Mouse (Mus musculus) liver, embryonic 16.5 days (tissue): ENCODE measurements around the gene Sptbn4. TPM values are rescaled to one million over a fixed set of nuclear protein-coding genes. Genes with fewer than 3 reads are reported as not detected.

ENCODE experiments used
- ATAC-seq: fragments of 200-750 bp; cut with Nextera tagmentation; 2 replicates; pipeline ENCODE4 v1.8.0; 2017; ENCODE audit warnings: low read depth, mild to moderate bottlenecking, moderate number of reproducible peaks, moderate library complexity
- H3K27ac ChIP-seq: fragments of 300-500 bp; sonication (generic); 2 replicates; pipeline ENCODE4 v1.5.1; 2014; ENCODE audit warnings: mild to moderate bottlenecking, low read length
- H3K27me3 ChIP-seq: fragments of 300-500 bp; sonication (generic); 2 replicates; pipeline ENCODE4 v1.6.1; 2014; ENCODE audit warnings: low read depth, low read length, mixed read lengths; ENCODE audit not compliant: control insufficient read depth, insufficient read depth
- H3K36me3 ChIP-seq: fragments of 300-500 bp; sonication (generic); 2 replicates; pipeline ENCODE4 v1.6.1; 2014; ENCODE audit warnings: mild to moderate bottlenecking; ENCODE audit not compliant: control insufficient read depth, insufficient read depth
- H3K4me1 ChIP-seq: fragments of 300-500 bp; sonication (generic); 2 replicates; pipeline ENCODE4 v1.6.1; 2014; ENCODE audit warnings: low read depth, low read length, mixed read lengths; ENCODE audit not compliant: control insufficient read depth
- H3K4me2 ChIP-seq: fragments of 300-500 bp; sonication (generic); 2 replicates; pipeline ENCODE4 v1.6.1; 2014; ENCODE audit warnings: low read depth, low read length, mixed read lengths
- H3K4me3 ChIP-seq: fragments of 300-500 bp; sonication (generic); 2 replicates; pipeline ENCODE4 v1.5.1; 2014; ENCODE audit warnings: low read depth, mild to moderate bottlenecking, low read length
- H3K9ac ChIP-seq: fragments of 300-500 bp; sonication (generic); 2 replicates; pipeline ENCODE4 v1.6.1; 2014; ENCODE audit warnings: low read depth, low read length
- H3K9me3 ChIP-seq: fragments of 300-500 bp; sonication (generic); replicated peaks from 2 replicates; pipeline ENCODE4 v1.6.1; 2016; ENCODE audit warnings: low read length; ENCODE audit not compliant: control insufficient read depth
- WGBS: fragments of 180-500 bp; shearing (Covaris S2); extraction: QIAGEN DNeasy Blood & Tissue Kit; methylation state at CpG from one replicate; pipeline ENCODE4 v1.1.7; 2014; ENCODE audit not compliant: insufficient replicate concordance; 5-methylcytosine and 5-hydroxymethylcytosine counted together
- polyA plus RNA-seq: library from polyadenylated mRNA; unstranded; fragments of >200 nt; fragmentation: Nextera tagmentation; extraction: Ambion mirVana; gene quantifications from 2 replicates; pipeline ENCODE4 v1.2.1, GENCODE M21; 2015

Sptbn4 gene
- polyA plus RNA-seq, 1 experiment from 2014 or later, result 0.02 TPM

DNA sequence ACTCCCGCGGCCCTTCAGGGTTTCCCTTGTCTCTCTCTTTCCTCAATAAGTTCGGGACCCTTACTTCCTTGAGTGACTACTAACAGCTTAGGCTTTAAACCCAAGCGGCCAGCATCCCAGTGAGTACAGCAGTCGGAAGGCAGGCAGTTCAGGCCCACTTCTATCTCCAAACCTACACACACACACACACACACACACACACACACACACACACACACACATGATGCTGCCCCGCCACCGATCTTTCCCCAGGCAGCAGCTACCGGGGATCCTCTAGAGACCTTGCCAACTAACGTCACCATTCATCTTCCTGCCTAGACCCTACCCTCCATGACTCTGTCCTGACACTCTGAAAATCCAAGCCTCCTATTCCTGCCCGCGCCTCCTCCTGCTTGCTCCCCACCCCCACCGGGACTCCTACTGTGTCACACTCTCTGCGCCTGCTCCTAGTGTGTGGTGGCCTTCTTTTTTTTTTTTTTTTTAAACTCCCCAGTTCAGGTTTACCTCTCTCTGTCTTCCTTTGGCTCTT, 40.3 kb upstream of the Sptbn4 start:
- H3K9ac ChIP-seq, result peak overlapping the region; percentile 94
- peak overlapping the region; percentile 97 for H3K27ac ChIP-seq
- H3K4me1 ChIP-seq, result peaks cover 60% of the 10 kb centered on the region
- peak overlapping the region; percentile 90 for H3K4me2 ChIP-seq
- no peaks in the 10 kb centered on the region for H3K27me3 ChIP-seq
- 2% methylated on average over 13 of the region's 13 CpGs for WGBS
- peak overlapping the region; percentile 93 for H3K4me3 ChIP-seq
- H3K36me3 ChIP-seq, result peaks cover 10% of the 10 kb centered on the region
- H3K9me3 ChIP-seq, result no peaks in the 10 kb centered on the region
- ATAC-seq, result no peak

DNA sequence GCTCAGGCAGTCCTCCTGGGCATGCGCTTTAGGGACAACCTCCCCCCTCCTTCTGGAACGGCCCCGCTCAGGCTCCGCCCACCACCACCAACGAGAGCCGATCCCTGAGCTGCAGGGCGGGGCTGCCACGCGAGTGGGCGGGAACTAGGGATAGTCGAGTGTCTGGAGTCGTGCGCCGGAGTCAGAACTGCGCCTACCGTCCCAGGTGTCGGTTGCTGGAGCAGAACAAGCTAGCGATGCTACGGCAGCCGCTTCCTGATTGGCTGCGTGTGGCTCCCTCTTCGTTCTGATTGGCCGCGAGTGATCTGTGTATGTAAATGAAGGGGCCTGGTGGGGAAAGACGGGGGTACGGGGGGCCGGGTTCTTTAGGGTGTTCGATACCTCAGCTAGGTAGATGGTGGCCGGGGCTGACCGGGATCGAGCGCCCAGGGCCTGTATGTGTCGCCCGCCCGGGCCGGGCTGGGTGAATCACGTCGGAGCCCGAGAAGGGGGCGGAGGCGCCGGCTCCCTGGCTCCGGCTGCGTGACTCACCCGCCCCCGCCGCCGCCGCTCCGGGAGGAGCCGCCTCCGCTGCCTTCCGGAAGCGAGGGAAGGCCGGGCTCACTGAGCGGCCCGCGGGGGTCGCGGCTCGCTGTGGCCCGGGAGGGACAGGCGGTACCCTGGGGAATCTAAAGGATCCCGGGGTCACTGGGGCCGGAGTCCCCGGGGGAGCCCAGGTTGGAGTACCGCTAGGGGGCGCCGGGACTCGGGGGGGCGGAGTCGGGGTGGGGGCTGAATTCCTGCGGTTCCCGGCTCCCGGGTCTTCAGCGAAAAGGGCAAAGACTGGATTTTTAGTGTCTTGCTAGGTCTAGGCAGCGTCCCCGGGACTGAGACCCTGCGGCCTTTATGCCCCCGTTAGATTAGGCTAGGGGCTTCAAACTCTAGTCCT, 39.5 kb upstream of the Sptbn4 start, which contains the start of gene Sertad1:
TSS of gene Sertad1 (plus strand) at position 141 of the 928 bp plus-strand sequence.
- Histone ChIP-seq H3K9me3 (no peaks in the 10 kb centered on the region), H3K27me3 (no peaks in the 10 kb centered on the region), H3K27ac (peak within 1 kb of the TSS; percentile 97), H3K4me3 (peak within 1 kb of the TSS; percentile 93), H3K36me3 (peaks cover 10% of the 10 kb centered on the region), H3K4me1 (peaks cover 66% of the 10 kb centered on the region), H3K9ac (peak within 1 kb of the TSS; percentile 94), H3K4me2 (peak within 1 kb of the TSS; percentile 90)
- WGBS, result under 1% methylated on average over 78 of the region's 80 CpGs
- ATAC-seq, result peak; percentile 80

DNA sequence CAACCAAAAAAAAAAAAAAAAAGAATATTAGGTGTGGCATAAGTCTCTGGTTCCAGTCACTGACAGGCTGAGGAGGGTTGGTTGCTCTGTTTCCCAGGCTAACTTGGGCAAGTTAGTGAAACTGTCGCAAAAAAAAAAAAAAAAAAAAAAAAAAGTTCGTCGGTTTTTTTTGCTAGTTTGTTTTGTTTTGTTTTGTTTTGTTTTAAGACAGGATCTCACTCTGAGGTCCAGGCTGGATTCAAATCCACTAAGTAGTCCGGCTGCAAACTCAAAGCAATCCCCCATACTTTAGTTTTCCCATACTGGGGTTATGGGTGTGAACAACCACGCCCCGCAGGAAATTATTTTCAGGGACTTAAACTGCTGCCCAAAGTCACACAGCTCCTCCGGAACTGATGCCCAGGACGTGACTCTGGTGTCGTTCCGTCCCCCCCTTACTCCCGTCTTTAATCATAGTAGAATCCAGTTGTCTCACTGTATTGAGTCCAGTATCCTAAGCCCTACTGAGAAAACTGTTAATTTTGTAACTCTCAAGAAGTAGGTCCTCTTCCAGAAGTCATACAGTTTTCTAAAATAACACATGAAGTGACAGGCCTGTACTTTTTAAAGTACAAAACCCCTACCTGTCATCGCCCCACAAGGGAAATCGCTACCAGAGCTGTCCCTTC, 38.8 kb upstream of the Sptbn4 start:
- peak overlapping the region; percentile 96 for H3K27ac ChIP-seq
- H3K27me3 ChIP-seq, result no peaks in the 10 kb centered on the region
- H3K4me2 ChIP-seq, result peak overlapping the region; percentile 90
- WGBS, result 2% methylated on average over 13 of the region's 13 CpGs
- ATAC-seq, result no peak
- H3K4me1 ChIP-seq, result peaks cover 65% of the 10 kb centered on the region
- peaks cover 10% of the 10 kb centered on the region for H3K36me3 ChIP-seq
- H3K9me3 ChIP-seq, result no peaks in the 10 kb centered on the region
- H3K4me3 ChIP-seq, result peak overlapping the region; percentile 93
- peak overlapping the region; percentile 77 for H3K9ac ChIP-seq

DNA sequence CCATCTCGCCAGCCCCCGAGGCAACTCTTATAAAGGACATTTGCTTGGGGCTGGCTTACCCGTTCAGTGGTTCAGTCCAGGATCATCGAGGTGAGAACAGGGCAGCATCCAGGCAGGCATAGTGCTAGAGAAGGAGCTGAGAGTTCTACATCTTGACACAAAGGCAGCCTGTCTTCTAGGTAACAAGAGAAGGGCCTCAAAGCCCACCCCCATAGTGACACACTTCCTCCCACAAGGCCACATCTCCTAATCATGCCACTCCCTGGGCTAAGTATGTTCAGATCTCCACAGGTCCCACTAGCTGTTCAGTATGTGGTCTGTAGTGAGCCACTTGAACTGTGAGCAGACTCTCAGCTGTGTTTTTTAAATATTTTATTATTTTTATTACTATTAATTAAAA, 36.4 kb upstream of the Sptbn4 start:
- Histone ChIP-seq H3K9ac (no peak overlapping the region), H3K9me3 (no peaks in the 10 kb centered on the region), H3K4me1 (peaks cover 66% of the 10 kb centered on the region), H3K4me2 (no peak overlapping the region), H3K27me3 (no peaks in the 10 kb centered on the region), H3K27ac (no peak overlapping the region), H3K36me3 (no peaks in the 10 kb centered on the region), H3K4me3 (no peak overlapping the region)
- ATAC-seq, result no peak
- 73% methylated on average over 4 of the region's 4 CpGs for WGBS

DNA sequence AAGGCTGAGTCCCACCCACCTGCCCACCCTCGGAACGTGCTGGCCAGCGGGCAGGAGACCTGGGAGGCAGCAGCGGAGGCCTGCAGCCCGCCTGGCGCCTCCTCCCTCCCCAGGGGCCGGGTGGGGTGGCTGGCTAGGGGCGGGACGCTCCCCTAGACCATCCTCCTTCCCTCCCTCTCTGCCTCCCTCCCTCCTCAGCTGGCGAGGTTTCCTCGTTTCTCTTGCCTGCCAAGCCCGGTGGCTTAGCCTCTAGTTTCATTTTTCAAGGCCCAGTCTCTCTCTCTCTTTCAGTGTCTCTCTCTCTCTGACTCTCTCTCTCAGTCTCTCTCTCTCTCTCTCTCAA, 34.1 kb upstream of the Sptbn4 start:
- Histone ChIP-seq H3K4me3 (peak overlapping the region; percentile 54), H3K9ac (peak overlapping the region; percentile 73), H3K27me3 (no peaks in the 10 kb centered on the region), H3K36me3 (peaks cover 15% of the 10 kb centered on the region), H3K27ac (peak overlapping the region; percentile 92), H3K9me3 (no peaks in the 10 kb centered on the region), H3K4me2 (peak overlapping the region; percentile 81), H3K4me1 (peaks cover 73% of the 10 kb centered on the region)
- peak; percentile 98 for ATAC-seq
- 0% methylated on average over 12 of the region's 12 CpGs for WGBS

DNA sequence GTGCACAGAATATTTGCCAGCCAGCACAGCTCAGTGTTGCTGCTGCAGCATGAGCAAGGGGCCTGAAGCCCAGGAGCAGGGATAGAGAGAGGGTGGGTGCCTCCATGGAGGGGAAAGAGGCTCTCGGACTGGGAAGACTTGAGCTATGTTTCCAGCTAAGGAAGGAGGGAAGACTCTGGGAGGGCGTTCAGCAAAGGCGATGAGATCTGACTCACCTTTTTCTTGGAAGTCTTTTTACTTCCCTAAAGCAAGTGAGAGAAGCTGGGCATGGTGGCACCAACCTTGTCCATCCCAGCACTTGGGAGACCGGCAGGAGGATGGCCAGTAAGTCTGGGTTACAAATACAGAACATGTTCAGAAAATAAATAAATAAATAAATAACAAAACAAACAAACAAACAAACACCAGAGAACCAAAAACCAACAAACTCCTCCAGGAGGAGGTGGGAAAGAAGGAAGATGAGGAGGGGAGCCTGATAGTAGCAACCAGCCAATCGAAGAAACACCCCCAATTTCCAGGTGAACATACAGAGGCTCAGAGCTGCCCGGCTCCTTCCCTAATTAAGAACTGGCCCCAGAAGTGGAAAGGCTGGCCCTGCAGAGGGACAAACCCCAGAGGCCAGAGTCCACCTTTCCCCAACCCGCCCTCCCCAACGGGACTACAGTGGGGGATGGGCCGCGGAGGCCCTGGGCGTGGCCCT, 33.6 kb upstream of the Sptbn4 start:
- H3K4me3 ChIP-seq, result peak overlapping the region; percentile 54
- H3K9ac ChIP-seq, result peak overlapping the region; percentile 73
- H3K9me3 ChIP-seq, result no peaks in the 10 kb centered on the region
- peaks cover 78% of the 10 kb centered on the region for H3K4me1 ChIP-seq
- peaks cover 20% of the 10 kb centered on the region for H3K36me3 ChIP-seq
- peak overlapping the region; percentile 92 for H3K27ac ChIP-seq
- peak overlapping the region; percentile 81 for H3K4me2 ChIP-seq
- no peaks in the 10 kb centered on the region for H3K27me3 ChIP-seq
- 15% methylated on average over 11 of the region's 11 CpGs for WGBS
- ATAC-seq, result no peak

DNA sequence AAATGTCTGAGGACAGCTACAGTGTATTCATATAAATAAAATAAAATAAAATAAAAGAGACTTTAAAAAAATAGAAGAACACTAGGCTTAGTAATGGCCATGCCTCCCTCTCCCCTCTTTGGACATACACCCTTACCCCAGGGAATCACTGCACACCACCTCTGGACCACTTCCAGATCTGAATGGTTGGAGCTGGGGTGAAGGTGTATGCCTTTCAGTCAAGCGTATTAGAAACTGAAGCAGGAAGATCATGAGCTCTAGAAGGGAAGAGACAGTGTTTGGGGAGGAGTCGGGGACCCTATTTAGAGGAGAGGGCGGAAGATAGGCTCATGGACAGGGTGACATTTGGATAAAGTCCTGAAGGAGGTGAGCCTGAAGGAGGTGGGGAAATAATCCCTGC, 33.0 kb upstream of the Sptbn4 start:
- H3K27ac ChIP-seq, result peak overlapping the region; percentile 92
- ATAC-seq, result no peak

DNA sequence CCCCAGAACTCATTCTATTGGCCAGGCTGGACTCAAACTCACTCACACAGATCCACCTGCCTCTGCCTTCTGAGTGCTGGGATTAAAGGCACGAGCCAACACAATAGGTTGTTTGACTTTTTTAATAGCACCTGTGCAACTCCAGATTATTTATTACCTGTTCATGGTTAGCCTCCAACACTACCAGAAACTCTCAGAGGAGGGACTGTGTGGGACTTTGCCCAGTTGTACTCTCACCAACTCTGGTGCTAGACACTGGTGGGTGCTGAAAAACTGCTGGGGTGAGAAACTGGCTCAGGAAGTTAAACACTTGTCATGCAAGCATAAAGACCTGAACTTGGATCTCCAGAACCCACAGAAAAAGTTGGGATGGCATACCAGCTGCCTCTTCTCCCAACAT, 32.3 kb upstream of the Sptbn4 start:
- peak overlapping the region; percentile 81 for H3K4me2 ChIP-seq
- no peaks in the 10 kb centered on the region for H3K9me3 ChIP-seq
- H3K4me3 ChIP-seq, result peak overlapping the region; percentile 26; the same call in 1 of the 2 replicates
- H3K36me3 ChIP-seq, result peaks cover 24% of the 10 kb centered on the region
- 66% methylated on average over 1 of the region's 1 CpGs for WGBS
- H3K4me1 ChIP-seq, result peaks cover 79% of the 10 kb centered on the region
- no peak for ATAC-seq
- peak overlapping the region; percentile 92 for H3K27ac ChIP-seq
- H3K27me3 ChIP-seq, result no peaks in the 10 kb centered on the region
- peak overlapping the region; percentile 24; the same call in 1 of the 2 replicates for H3K9ac ChIP-seq

More for the DNA sequence above, 33.0 kb upstream of the Sptbn4 start:
- WGBS, result 66% methylated on average over 3 of the region's 3 CpGs
- H3K9me3 ChIP-seq, result no peaks in the 10 kb centered on the region
- peaks cover 24% of the 10 kb centered on the region for H3K36me3 ChIP-seq
- no peaks in the 10 kb centered on the region for H3K27me3 ChIP-seq
- H3K9ac ChIP-seq, result peak overlapping the region; percentile 73
- H3K4me3 ChIP-seq, result peak overlapping the region; percentile 54
- peaks cover 80% of the 10 kb centered on the region for H3K4me1 ChIP-seq
- H3K4me2 ChIP-seq, result peak overlapping the region; percentile 81
